Mouse (Mus musculus): ENCODE results near the gene Sav1. TPM values are rescaled to one million over a fixed set of nuclear protein-coding genes. Genes with fewer than 3 reads are reported as not detected.

The Sav1 gene
- total RNA-seq, 1 experiment from 2014 or later: 45.7 TPM

DNA sequence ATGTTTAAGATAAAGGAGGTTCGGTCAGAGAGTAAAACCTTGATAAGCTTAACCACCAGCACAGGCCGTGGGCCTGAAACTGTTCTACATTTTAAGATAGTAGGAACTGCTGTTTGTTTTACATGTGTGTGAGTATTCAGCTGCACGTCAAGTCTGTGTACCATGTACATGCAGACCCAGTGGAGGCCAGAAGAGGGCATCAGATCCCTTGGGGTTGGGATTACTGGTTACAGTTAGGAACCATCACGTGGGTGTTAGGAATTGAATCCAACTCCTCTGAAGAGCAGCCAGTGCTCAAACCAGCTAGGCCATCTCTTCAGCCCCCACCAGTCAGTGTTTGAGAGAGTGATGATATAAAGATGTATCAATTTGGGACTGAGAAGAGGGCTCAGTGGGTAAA, 24.3 kb downstream of the Sav1 start:
- peak; percentile 80 for DNase-seq

DNA sequence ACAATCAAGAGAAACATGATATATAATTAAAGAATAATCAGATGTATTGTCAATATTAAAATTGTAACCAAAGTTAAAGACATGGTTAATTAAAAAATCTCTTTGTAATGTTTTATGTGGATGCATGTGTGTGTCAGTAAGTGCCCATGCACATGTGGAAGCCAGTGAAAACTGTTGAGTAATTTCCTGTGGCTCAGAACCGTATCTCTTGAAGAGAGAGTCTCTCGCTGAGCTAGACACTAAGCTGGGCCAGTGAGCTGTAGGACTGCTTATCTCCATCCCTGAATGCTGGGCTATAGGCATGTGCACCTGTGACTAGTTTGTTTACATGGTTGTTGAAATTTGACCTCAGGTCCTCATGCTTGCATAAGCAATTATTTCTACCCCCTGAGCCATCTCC, 29.4 kb downstream of the Sav1 start:
- DNase-seq: no peak

DNA sequence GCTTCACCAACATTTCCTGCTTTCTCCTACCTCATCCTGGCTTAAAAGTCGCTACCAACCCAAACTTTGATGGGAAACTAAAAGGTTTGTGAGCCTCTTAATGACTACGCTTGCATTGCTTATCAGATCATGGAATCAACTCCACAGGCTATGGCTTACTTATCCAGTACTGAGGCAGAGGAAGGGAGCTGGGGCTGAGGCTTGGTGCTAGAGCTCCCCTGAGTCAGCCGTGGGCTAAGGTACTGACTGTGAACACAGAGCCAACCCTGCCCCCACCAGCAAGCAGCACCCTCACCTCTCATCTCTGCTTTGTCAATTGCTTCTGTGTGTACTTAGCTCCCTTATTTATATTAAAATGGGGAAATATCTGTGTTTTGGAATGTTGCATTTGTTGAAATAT, 39.3 kb downstream of the Sav1 start:
- DNase-seq: no peak

DNA sequence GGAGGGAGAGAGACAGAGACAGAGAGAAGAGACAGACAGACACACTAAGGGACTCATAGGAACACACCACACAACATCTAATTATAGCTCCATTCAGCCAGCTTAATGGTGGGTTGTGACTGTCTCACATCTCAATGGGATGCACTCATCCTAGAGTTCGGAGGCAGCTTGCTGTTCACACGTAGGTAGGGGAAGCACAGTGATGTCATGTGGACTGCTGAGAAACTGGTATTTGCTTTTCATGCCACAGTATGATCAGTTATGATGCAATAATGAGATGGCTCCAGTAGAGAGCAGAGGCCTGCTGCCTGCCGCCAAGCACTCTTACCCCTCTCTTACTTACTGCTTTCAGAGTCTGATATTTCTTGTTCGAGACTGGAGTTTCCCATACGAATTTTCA, 40.9 kb downstream of the Sav1 start:
- DNase-seq: no peak

DNA sequence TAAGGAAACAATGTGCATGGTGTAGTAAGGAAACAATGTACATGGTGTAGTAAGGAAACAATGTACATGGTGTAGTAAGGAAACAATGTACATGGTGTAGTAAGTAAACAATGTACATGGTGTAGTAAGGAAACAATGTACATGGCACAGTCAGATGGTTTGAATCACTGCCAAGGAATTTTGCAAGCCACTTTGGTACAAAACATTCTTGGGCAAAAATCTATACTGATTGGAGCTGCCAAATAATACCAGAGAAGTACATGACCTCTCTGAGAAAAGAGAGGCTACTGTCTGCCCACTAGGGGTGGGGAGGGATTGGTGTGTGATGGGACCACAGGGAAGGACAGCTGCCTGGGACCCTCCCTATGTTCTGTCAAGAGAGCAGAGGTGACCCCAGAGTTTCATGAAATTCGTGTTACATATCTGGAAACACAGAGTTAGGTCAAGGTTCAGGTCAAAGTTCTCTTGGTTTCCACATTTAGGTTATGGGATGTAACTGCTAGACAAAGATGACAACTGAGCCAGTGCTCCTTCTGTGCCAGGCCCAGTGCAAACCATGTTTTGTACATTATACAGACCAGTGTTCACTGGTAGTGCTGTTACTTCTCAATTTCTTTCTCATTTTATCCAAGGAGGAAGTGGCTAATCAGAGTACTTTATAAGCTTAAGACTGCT, 45.0 kb downstream of the Sav1 start:
- no peak for DNase-seq

DNA sequence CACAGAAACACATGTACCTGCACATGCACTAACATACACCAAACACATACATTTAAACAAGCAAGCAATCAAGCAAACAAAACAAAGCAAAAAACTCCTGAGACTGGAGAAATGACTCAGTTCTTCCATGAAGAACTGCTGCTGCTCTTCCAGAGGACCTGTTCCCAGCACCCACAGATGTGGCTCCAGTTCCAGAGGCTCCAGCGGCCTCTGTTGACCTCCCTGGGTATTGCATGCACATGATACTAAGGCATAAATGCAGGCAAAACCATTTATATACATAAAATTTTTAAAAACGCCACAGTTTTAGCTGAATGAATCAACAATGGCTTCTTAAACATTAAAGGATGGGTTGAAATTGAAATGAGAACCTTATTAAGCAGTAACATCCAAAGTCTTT, 47.5 kb downstream of the Sav1 start:
- DNase-seq: no peak

DNA sequence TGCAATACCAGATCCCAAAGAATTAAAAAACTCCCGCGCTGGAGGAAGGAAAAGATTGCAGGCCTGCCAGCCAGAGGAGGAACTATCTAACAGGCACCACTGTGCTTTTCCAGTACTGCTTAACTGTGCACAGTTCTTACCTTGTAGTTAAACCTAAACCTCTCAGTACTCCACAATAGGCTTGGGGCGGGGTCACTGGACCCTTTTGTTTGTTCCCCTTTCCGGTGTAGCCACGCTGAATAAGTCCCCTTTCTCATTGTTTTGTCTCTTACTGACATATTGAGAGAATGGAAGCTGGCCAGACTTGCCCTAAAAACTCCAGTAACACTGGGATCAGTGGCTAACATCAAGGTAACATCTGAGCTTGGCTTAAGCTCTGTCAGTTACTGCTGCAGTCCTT, 49.1 kb downstream of the Sav1 start:
- no peak for DNase-seq

DNA sequence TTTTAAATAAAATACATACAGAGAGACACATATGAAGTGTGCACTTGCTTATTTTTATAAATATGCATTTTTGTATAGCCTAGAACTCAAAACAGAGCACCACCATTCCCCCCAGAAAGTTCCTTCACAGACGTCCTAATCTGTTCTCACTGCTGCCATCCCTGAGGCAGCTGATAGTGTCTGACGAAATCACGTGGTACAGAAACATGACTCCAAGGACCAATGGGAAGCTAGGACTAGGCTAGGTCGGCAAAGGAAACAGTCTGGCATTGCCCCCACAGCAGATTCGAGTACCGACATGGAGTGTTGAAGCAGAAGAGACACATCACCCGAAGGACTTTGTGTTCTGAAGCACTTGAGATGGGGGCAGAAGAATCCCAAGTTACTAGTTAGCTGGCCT, 60.1 kb downstream of the Sav1 start:
- DNase-seq: no peak

DNA sequence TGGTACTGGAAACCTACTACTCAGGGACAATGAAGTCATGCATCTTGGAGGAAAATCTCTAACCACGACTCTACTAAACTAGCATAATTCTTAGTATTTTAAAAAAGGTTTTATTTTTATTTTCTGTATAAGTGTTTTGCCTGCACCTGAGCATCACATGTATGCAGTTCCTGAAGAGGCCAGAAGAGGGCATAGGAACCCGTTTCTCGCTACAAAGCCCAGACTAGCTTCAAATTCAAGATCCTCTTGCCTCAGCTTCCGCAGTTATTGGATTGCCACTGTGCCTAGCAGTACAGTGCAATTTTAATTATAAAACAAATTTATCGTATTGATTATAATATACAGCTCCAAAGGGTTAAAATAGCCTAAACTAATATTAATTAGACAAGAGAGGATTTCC, 62.8 kb downstream of the Sav1 start:
- DNase-seq: peak; percentile 42

DNA sequence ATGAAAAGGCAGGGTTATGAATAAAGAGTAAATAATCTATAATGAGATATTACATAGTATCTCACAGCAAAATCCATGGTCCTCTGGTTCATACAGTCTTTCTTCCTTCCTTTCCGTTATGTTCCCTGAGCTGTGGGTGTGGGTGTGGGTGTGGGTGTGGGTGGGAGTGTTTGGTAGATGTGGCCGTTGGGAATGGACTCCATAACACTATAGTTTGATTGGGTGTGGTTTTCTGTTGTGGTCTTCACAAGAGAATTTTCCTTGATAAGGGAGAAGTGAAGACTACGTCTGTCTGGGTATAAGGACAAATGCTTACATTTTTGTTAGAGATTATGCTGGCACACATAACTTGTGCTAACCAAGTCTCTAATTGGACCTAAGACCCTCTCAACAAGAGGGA, 63.2 kb downstream of the Sav1 start:
- no peak for DNase-seq

DNA sequence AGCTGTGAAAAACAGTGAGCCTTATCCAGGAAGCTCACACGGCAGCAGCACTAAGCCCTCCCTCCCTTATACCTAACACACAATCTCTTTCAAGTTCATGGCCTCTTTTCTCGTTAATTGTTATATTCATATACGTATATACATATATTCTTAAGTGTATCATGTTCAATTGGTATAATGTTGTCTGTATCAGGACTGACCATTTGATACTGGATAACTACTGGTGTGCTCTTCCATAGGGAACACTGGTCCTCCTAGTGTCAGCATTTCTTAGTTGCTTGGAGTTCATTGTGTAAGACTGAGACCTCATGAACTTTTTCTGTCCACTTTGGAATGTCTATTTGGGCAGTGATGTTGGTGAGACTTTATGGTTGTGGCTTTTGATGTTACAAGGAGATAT, 63.7 kb downstream of the Sav1 start:
- no peak for DNase-seq

DNA sequence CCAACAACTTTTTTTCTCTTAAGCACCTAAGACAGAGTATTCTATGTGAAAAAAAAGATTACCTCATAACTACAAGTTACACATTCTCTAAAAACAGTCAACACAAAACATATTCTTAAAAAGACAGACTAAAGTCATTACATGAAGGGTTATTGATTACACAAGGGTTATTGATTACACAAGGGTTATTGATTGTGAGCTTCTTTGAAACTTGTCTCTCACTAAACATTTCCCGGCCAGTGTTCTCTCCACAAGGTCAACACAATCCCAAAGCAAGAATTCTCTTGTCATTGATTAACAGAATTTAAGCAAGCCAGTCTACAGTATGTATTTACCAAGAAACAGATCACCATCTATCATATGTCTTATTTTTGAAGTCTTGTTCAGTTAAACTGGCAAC, 64.7 kb downstream of the Sav1 start:
- no peak for DNase-seq

DNA sequence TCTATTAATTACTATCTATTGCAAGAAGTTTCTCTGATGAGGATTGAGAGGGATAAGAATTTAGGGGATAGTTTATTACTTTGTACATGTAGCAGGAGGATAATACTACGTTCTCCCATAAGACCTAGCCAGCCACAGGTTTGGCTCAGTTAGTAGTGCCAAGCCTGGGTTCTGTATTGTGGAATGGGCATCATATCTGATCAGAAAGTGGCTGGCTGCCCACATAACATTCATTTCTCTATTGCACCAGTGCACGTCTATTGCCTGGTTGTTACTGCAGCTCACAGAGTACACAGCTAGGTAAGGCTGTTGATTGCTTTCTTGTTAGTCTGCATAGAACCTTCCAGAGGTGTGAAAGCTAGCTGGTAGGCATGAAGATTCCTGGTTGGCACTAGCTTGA, 68.9 kb downstream of the Sav1 start:
- DNase-seq: no peak

Other genes with a start within 250 kb of the Sav1 start
- gene Cdkl1, start 195.7 kb downstream of the Sav1 start, total RNA-seq (2021): 3.0 and 5.0 TPM in 2 replicates
- gene Atl1, start 94.4 kb downstream of the Sav1 start, total RNA-seq (2021): 5.4 and 11.5 TPM in 2 replicates
- 31.4 and 34.4 TPM in 2 replicates for gene Map4k5, start 93.8 kb downstream of the Sav1 start, total RNA-seq (2021)
- gene Nin, start 126.7 kb upstream of the Sav1 start, total RNA-seq (2021): 36.5 and 42.6 TPM in 2 replicates
- not detected in 2 replicates for gene Abhd12b, start 167.1 kb upstream of the Sav1 start, total RNA-seq (2021)
- 93.4 and 126 TPM in 2 replicates for gene Pygl, start 244.5 kb upstream of the Sav1 start, total RNA-seq (2021)

All from adrenal gland, postnatal 14 days (tissue).